Mouse (Mus musculus): Measurements from ENCODE around the gene Klc4. TPM values are rescaled to one million over a fixed set of nuclear protein-coding genes. Genes with fewer than 3 reads are reported as not detected.
A peak's percentile ranks its signal among the peaks of the same experiment; 100 is the strongest.

Klc4 gene
- polyA plus RNA-seq, 1 experiment from 2014 or later: 32.3 TPM

DNA sequence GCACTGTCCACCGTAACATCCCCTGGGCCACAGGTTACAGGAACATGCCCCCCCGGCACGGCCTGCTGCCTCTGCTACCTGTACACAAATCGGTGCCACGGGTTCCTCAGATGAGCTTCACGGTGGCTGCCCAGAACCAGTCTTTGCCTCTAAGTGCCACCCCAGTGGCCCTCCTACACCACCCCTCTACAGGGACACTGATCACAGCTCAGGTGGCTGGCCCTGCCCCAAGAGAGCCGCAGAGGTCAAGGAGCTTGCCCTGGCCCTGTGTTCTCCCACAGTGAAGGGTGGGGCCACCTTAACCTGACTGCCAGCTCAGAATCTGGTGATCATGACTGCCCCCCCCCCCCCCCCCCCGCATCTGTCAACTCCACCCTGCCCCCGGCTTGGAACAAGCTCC lies 32.6 kb upstream of the Klc4 start, which contains the start of gene Mea1:
Gene Mea1, plus strand, starts transcription at position 378 of the 400 bp plus-strand sequence.
- Histone ChIP-seq H3K27me3 (replicated peaks) (no peaks in the 10 kb centered on the region), H3K4me2 (peak within 1 kb of the TSS; percentile 94), H3K9ac (replicated peaks) (peak within 1 kb of the TSS; percentile 55), H3K4me1 (peaks cover 49% of the 10 kb centered on the region), H3K4me3 (replicated peaks) (peak within 1 kb of the TSS; percentile 57), H3K36me3 (peaks cover 44% of the 10 kb centered on the region), H3K9me3 (replicated peaks) (no peaks in the 10 kb centered on the region), H3K27ac (replicated peaks) (peak within 1 kb of the TSS; percentile 85; the same call in 1 of the 2 replicates)
- WGBS: 97% methylated on average over 8 of the region's 9 CpGs
- no peak for ATAC-seq (ENCODE audit: low FRiP score)

DNA sequence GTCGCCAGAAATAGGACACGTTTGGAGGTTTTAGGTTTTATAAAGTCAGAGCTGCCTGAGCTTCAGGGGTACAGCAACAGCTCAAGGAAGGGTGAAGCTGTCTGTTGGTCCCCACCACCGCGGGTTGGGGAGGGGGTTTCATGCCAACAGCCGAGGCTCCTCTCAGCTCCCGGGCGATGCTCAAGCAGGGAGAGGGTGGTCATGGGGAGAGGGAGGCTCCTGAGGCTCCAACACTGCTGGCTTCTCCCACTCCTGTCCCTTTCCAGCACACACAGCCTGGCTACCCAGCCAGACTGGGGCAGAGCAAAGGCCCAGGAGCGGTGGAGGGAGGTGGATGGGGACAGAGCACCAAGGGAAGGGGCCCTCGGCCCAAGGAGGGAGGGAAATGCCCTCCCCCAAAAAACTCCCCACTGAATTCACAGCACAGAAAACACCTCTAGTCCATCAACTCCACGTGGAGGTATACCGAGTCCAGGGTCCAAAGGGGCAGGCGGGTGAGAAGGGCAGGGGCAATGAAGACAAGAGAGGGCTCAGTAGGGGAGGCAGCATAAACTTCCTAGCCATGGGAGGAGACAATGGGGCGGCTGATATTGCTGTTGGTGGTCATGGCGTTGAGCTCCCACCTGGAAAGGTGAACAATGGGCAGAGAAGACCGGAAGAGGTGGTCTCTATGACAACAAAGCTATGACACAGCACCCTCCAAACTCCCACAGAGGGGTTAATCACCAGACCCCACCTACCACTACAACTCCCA lies 28.9 kb upstream of the Klc4 start:
- Histone ChIP-seq H3K27me3 (replicated peaks) (no peaks in the 10 kb centered on the region), H3K4me1 (peaks cover 44% of the 10 kb centered on the region), H3K36me3 (peaks cover 45% of the 10 kb centered on the region), H3K9ac (replicated peaks) (peak overlapping the region; percentile 37), H3K27ac (replicated peaks) (peak overlapping the region; percentile 75), H3K4me3 (replicated peaks) (peak overlapping the region; percentile 85), H3K9me3 (replicated peaks) (no peaks in the 10 kb centered on the region), H3K4me2 (peak overlapping the region; percentile 92)
- peak; percentile 58 for ATAC-seq (ENCODE audit: low FRiP score)
- 12% methylated on average over 15 of the region's 15 CpGs for WGBS

DNA sequence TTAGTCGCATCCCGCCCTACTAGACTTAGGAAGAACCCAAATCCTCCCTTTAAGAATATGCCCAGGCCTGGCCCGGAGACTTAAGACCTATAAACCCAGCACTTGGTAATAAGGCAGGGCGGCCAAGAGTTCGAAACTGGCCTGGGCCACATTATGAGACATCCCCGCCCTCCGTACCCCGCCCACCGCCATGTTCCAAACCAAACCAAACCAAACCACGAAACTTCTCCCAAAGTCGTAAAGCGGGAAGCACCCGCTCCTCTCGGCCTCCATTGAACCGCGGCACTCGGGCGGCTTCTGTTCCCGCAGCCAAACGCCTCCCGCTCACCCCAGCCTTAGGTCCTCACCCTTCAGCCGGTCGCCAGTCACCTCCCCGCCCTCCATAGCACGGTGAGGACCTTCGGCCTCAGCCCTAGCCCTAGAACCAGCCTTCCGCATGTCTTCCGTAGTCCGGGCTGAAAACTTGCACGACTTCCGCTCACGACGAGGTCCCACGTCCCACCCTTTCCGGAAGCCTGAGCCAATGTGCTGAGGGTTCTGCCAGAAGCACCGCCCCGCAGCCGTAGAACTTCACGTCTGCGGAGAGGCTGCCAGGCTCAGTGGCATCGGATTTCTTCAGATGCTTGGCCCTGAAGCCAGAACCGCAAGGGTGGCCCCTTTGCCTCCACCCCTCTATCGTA lies 28.2 kb upstream of the Klc4 start, which contains the start of gene Rrp36:
Gene Rrp36, minus strand, starts transcription at position 503 of the 680 bp plus-strand sequence.
- Histone ChIP-seq H3K27me3 (replicated peaks) (no peaks in the 10 kb centered on the region), H3K9ac (replicated peaks) (peak within 1 kb of the TSS; percentile 71), H3K4me3 (replicated peaks) (peak within 1 kb of the TSS; percentile 85), H3K27ac (replicated peaks) (peak within 1 kb of the TSS; percentile 75), H3K4me2 (peak within 1 kb of the TSS; percentile 92), H3K9me3 (replicated peaks) (no peaks in the 10 kb centered on the region), H3K4me1 (peaks cover 37% of the 10 kb centered on the region), H3K36me3 (peaks cover 52% of the 10 kb centered on the region)
- peak; percentile 90 for ATAC-seq (ENCODE audit: low FRiP score)
- under 1% methylated on average over 43 of the region's 43 CpGs for WGBS

DNA sequence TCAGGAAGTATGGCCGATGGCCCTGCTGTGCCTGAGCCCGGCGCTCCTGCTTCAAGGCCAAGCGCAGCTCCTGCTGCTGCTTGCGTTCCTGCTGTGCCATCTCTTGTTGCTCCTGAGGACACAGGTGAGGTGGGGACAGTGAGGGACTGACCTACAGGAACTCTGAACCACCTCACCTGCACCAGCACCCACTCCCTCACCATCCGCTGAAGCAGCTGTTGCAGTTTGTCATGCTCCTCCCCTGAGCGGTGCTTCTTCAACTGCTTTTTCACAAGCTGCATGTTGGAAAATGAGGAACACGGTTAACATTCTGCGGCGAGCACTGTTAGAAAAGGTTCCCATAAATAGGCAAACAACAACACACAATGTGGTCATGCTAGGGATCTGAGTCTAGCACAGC lies 24.1 kb upstream of the Klc4 start:
- Histone ChIP-seq H3K4me3 (replicated peaks) (no peak overlapping the region), H3K4me1 (peaks cover 20% of the 10 kb centered on the region), H3K4me2 (no peak overlapping the region), H3K27ac (replicated peaks) (no peak overlapping the region), H3K27me3 (replicated peaks) (no peaks in the 10 kb centered on the region), H3K9ac (replicated peaks) (no peak overlapping the region), H3K36me3 (peaks cover 43% of the 10 kb centered on the region), H3K9me3 (replicated peaks) (no peaks in the 10 kb centered on the region)
- no peak for ATAC-seq (ENCODE audit: low FRiP score)
- WGBS: 96% methylated on average over 10 of the region's 10 CpGs

DNA sequence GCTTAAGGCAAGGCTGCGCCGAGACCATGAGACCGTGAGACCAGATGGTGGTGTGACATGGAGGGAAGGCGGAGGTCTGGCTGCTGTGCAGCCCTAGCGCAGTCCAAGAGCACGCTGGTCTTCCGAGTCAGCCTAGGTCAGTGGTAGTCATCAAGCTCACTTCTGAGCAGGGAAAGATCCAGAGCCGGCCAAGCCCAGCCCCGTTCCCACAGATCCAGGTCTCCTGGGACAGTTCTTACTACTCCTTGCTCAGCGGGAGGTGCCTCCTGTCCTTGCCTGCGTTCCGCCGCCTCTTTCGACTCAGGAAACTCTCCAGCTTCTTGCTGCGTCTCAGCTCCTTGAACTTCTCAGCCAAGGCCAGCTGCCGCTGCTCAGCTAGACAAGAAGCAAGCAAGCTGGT lies 21.9 kb upstream of the Klc4 start:
- peaks cover 2% of the 10 kb centered on the region for H3K4me1 ChIP-seq
- no peak overlapping the region for H3K27ac ChIP-seq (replicated peaks)
- no peaks in the 10 kb centered on the region for H3K27me3 ChIP-seq (replicated peaks)
- no peak overlapping the region for H3K9ac ChIP-seq (replicated peaks)
- ATAC-seq (ENCODE audit: low FRiP score): no peak
- H3K4me2 ChIP-seq: no peak overlapping the region
- H3K9me3 ChIP-seq (replicated peaks): no peaks in the 10 kb centered on the region
- 91% methylated on average over 16 of the region's 16 CpGs for WGBS
- H3K36me3 ChIP-seq: peaks cover 61% of the 10 kb centered on the region
- H3K4me3 ChIP-seq (replicated peaks): no peak overlapping the region

DNA sequence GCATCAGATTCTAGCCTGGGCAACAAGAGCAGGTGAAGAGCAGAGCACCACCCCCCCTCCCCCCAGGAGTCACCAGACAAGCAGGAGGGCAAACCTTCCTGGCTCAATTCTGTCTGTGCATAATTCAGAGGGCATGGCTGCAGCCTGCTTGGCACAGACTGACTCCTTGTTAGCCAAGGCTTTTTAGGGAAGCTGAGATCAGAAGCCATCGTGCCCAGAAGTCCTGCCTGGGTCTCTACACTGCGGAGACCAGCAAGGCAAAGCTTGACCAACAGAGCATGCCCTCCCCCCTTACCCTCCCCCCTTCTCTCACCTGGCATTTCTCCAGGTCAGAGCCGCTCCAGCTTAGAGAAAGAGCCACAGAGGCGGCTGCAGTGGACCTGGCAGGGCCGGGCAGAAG lies 16.9 kb upstream of the Klc4 start:
- ATAC-seq (ENCODE audit: low FRiP score): no peak
- H3K4me3 ChIP-seq (replicated peaks): no peak overlapping the region
- WGBS: 90% methylated on average over 4 of the region's 5 CpGs

DNA sequence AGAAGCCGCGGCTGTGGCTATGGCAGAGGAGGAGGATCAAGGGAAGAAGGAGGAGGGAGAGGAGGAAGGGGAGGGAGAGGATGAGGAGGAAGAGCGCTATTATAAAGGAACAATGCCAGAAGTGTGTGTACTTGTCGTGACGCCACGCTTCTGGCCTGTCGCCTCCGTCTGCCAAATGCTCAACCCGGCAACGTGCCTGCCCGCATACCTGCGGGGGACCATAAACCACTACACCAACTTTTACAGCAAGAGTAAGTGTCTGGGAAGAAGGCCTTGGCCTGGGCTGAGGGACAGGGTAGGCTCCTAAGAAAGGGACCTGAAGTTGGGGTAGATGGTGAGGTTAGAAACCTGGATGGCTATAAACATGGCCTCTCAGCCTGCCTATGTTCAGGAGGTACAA lies 16.2 kb upstream of the Klc4 start:
- H3K9me3 ChIP-seq (replicated peaks): no peaks in the 10 kb centered on the region
- H3K27ac ChIP-seq (replicated peaks): no peak overlapping the region
- ATAC-seq (ENCODE audit: low FRiP score): no peak
- peaks cover 96% of the 10 kb centered on the region for H3K36me3 ChIP-seq
- H3K4me2 ChIP-seq: no peak overlapping the region
- no peaks in the 10 kb centered on the region for H3K27me3 ChIP-seq (replicated peaks)
- no peak overlapping the region for H3K4me3 ChIP-seq (replicated peaks)
- WGBS: 92% methylated on average over 12 of the region's 12 CpGs
- no peaks in the 10 kb centered on the region for H3K4me1 ChIP-seq
- no peak overlapping the region for H3K9ac ChIP-seq (replicated peaks)

More for the DNA sequence above, 16.9 kb upstream of the Klc4 start:
- Histone ChIP-seq H3K9me3 (replicated peaks) (no peaks in the 10 kb centered on the region), H3K27ac (replicated peaks) (no peak overlapping the region), H3K36me3 (peaks cover 92% of the 10 kb centered on the region), H3K4me2 (no peak overlapping the region), H3K27me3 (replicated peaks) (no peaks in the 10 kb centered on the region), H3K4me1 (no peaks in the 10 kb centered on the region), H3K9ac (replicated peaks) (no peak overlapping the region)

DNA sequence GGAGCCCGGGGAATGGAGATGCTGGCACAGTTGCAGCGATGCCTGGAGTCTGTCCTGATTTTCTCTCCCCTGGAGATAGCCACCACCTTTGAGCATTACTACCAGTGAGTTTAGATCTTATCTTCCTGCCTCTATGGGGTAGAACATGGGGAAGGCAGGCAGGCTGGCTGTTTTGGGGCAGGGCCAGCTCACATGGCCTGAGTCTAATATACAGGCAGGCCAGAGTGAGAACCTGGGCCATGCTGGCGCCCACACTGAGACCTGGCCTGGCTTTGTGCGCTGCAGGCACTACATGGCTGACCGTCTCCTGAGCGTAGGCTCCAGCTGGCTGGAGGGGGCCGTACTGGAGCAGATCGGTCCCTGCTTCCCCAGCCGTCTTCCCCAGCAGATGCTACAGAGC lies 15.5 kb upstream of the Klc4 start:
- no peak overlapping the region for H3K27ac ChIP-seq (replicated peaks)
- no peak for ATAC-seq (ENCODE audit: low FRiP score)
- no peaks in the 10 kb centered on the region for H3K27me3 ChIP-seq (replicated peaks)
- H3K9ac ChIP-seq (replicated peaks): no peak overlapping the region
- H3K4me3 ChIP-seq (replicated peaks): no peak overlapping the region
- peaks cover 97% of the 10 kb centered on the region for H3K36me3 ChIP-seq
- H3K4me1 ChIP-seq: no peaks in the 10 kb centered on the region
- no peaks in the 10 kb centered on the region for H3K9me3 ChIP-seq (replicated peaks)
- 95% methylated on average over 9 of the region's 9 CpGs for WGBS
- no peak overlapping the region for H3K4me2 ChIP-seq

DNA sequence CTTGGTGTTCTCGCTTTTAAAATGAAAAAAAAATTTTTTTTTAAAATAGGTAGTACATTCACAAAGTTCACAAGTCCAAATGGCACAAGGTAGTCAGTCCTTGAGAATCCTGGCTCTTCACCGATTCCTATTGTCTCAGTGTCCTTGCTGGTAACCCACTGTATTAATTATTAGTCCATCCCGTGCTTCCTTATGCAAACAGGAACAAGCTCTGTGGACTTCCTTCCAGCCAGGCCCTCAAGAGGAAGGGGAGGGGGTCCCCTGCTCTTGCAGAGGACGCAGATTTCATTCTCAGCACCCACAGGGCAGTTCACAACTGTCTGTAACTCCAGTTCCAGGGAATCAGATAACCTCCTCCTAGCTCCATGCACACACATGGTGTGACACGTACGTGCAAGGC lies 10.2 kb upstream of the Klc4 start:
- H3K36me3 ChIP-seq: peaks cover 84% of the 10 kb centered on the region
- no peak overlapping the region for H3K4me3 ChIP-seq (replicated peaks)
- H3K9ac ChIP-seq (replicated peaks): no peak overlapping the region
- ATAC-seq (ENCODE audit: low FRiP score): no peak
- peaks cover 31% of the 10 kb centered on the region for H3K4me1 ChIP-seq
- H3K9me3 ChIP-seq (replicated peaks): no peaks in the 10 kb centered on the region
- no peak overlapping the region for H3K27ac ChIP-seq (replicated peaks)
- no peak overlapping the region for H3K4me2 ChIP-seq
- 90% methylated on average over 6 of the region's 6 CpGs for WGBS
- no peaks in the 10 kb centered on the region for H3K27me3 ChIP-seq (replicated peaks)

DNA sequence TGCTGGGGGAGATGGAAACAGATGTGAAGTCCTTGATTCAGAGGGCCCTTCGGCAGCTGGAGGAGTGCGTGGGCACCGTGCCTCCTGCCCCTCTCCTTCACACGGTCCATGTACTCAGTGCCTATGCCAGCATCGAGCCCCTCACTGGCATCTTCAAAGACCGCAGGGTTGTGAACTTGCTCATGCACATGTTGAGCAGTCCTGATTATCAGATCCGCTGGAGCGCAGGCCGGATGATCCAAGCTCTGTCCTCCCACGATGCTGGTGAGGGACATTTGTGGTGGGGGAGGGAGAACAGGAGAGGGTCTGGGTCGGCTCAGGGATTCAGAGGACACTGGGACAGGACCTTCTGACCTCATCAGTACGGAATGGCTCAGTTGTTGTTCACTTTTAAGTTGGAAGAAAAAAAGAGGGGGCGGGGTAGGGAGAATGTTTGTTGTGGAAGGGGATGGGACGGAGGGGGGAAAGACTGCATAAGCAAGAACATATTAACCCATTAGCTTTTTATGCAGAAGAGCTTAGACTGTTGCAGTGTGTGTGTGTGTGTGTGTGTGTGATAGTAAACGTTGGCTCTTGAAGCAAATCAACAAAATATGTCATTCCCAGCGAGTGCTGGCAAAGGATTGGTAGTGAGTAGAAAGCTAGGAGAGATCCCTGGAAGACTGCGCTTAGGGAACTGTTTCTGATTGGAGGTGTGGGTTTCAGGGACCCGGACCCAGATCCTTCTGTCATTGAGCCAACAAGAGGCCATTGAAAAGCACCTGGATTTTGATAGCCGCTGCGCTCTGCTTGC lies 6.1 kb upstream of the Klc4 start:
- no peaks in the 10 kb centered on the region for H3K27me3 ChIP-seq (replicated peaks)
- peak overlapping the region; percentile 72 for H3K4me3 ChIP-seq (replicated peaks)
- H3K4me1 ChIP-seq: peaks cover 51% of the 10 kb centered on the region
- peak overlapping the region; percentile 87 for H3K4me2 ChIP-seq
- H3K27ac ChIP-seq (replicated peaks): peak overlapping the region; percentile 98
- no peak for ATAC-seq (ENCODE audit: low FRiP score)
- peak overlapping the region; percentile 91 for H3K9ac ChIP-seq (replicated peaks)
- 74% methylated on average over 20 of the region's 20 CpGs for WGBS
- H3K36me3 ChIP-seq: peaks cover 49% of the 10 kb centered on the region
- no peaks in the 10 kb centered on the region for H3K9me3 ChIP-seq (replicated peaks)

DNA sequence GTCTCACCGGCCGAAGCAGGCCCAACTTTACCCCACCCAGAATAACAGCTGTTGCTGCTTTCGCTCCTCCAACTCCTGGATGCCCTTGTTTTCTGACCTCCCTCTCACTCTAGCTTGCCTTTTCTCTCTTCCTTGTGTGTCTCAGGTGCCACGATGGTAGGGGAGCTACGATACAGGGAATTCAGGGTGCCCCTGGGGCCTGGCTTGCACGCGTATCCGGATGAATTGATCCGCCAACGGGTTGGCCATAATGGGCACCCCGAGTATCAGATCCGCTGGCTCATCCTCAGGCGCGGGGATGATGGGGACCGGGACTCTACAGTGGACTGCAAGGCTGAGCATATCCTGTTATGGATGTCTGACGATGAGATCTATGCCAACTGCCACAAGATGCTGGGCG lies 5.5 kb upstream of the Klc4 start:
- H3K9me3 ChIP-seq (replicated peaks): no peaks in the 10 kb centered on the region
- peak overlapping the region; percentile 98 for H3K27ac ChIP-seq (replicated peaks)
- 65% methylated on average over 17 of the region's 17 CpGs for WGBS
- H3K27me3 ChIP-seq (replicated peaks): no peaks in the 10 kb centered on the region
- peak overlapping the region; percentile 72 for H3K4me3 ChIP-seq (replicated peaks)
- peaks cover 43% of the 10 kb centered on the region for H3K36me3 ChIP-seq
- H3K4me2 ChIP-seq: peak overlapping the region; percentile 87
- no peak for ATAC-seq (ENCODE audit: low FRiP score)
- peak overlapping the region; percentile 91 for H3K9ac ChIP-seq (replicated peaks)
- peaks cover 56% of the 10 kb centered on the region for H3K4me1 ChIP-seq

All from neural tube, embryonic 15.5 days (tissue).